21 mouse cellular contexts compared by ENCODE assay signal in genomic region chr1:153790708-153791107, GRCm38 (mm10). TPM values are rescaled to one million over a fixed set of nuclear protein-coding genes. Genes with fewer than 3 reads are reported as not detected.
"Had no signal": no experiment of that assay in that cellular context is flagged by ENCODE, and none has a peak within 500 bp of the region (broad histone marks: within the 10 kb centered on the region; RNA-seq: fewer than 3 reads in every experiment).

No protein-coding gene starts in this region.

- H3K9me3 ChIP-seq: liver, embryonic 13.5 days; liver, embryonic 15.5 days; lung, embryonic 15.5 days; megakaryocyte, embryonic 14.5 days; midbrain, embryonic 13.5 days; midbrain, embryonic 15.5 days; neural tube, embryonic 12.5 days had no signal

- DNase-seq: liver, embryonic 13.5 days; liver, postnatal 0 days; lung, adult 2 months; lung, postnatal 4 days; right cerebral cortex, postnatal 14 days; right cerebral cortex, postnatal 4 days; spleen, adult 18-20 months; thymus, adult 2 months; thymus, postnatal 14 days; thymus, postnatal 36 days had no signal

- H3K27me3 ChIP-seq: liver, embryonic 13.5 days; liver, embryonic 15.5 days; lung, embryonic 15.5 days; midbrain, embryonic 13.5 days; midbrain, embryonic 15.5 days; neural tube, embryonic 12.5 days had no signal

- H3K4me2 ChIP-seq: liver, embryonic 13.5 days; liver, embryonic 15.5 days; lung, embryonic 15.5 days; midbrain, embryonic 11.5 days; midbrain, embryonic 13.5 days; midbrain, embryonic 15.5 days; neural tube, embryonic 12.5 days had no signal

- H3K9ac ChIP-seq: liver, embryonic 13.5 days; liver, embryonic 15.5 days; liver, postnatal 0 days; lung, embryonic 15.5 days; midbrain, embryonic 13.5 days; midbrain, embryonic 15.5 days; neural tube, embryonic 12.5 days had no signal

- H3K4me3 ChIP-seq: liver, embryonic 13.5 days; liver, embryonic 15.5 days; lung, embryonic 15.5 days; megakaryocyte, embryonic 14.5 days; midbrain, embryonic 13.5 days; midbrain, embryonic 15.5 days; neural tube, embryonic 12.5 days had no signal

- H3K36me3 ChIP-seq: liver, embryonic 13.5 days; liver, embryonic 15.5 days; lung, embryonic 15.5 days; midbrain, embryonic 13.5 days; midbrain, embryonic 15.5 days; neural tube, embryonic 12.5 days had no signal

- H3K4me1 ChIP-seq: liver, embryonic 13.5 days; liver, embryonic 15.5 days; lung, embryonic 15.5 days; midbrain, embryonic 13.5 days; midbrain, embryonic 15.5 days; neural tube, embryonic 12.5 days had no signal

- H3K27ac ChIP-seq: liver, embryonic 13.5 days; liver, embryonic 15.5 days; lung, embryonic 15.5 days; midbrain, embryonic 13.5 days; midbrain, embryonic 15.5 days; neural tube, embryonic 12.5 days had no signal

- ATAC-seq: liver, postnatal 0 days; lung, postnatal 0 days; midbrain, embryonic 13.5 days; midbrain, embryonic 15.5 days had no signal

RNA-seq across cellular contexts. Expression of gene Rgs16, which starts 50.6 kb away (rescaled TPM):
- total RNA-seq: neutrophil, adult 5-6 weeks had no signal

RNA-seq across cellular contexts. Expression of gene Rgsl1, which starts 53.2 kb away (rescaled TPM):
- total RNA-seq: monocyte, adult 5-6 weeks; neutrophil, adult 5-6 weeks had no signal
- polyA plus RNA-seq: liver, embryonic 13.5 days; liver, embryonic 15.5 days; liver, postnatal 0 days; lung, embryonic 15.5 days; midbrain, embryonic 11.5 days; small intestine, adult 2 months had no signal
